Mouse (Mus musculus): Measurements from ENCODE around the gene Osbpl11. TPM values are rescaled to one million over a fixed set of nuclear protein-coding genes. Genes with fewer than 3 reads are reported as not detected.
A peak's percentile ranks its signal among the peaks of the same experiment; 100 is the strongest.
"Not testable (repeated sequence)": the region's sequence is repeated elsewhere in the genome, so short reads cannot be mapped to it uniquely, and the experiment has no call there.

The Osbpl11 gene
- total RNA-seq, 2 experiments from 2014 or later: 16.6 to 18.7 TPM

GRCm38 (mm10) chr16:33196578-33196977 is 11.7 kb downstream of the Osbpl11 start:
- no peak for TF ChIP-seq CTCF (IDR thresholded peaks at IDR 0.05)
- Histone ChIP-seq H3K27ac (no peak overlapping the region), H3K4me3 (no peak overlapping the region)
- DNase-seq (ENCODE audit: extremely low spot score in 1 of 2, low spot score in 2 of 2): no peak
- intact Hi-C loops (cut with DNase I): no loop called here

- Histone ChIP-seq H3K27ac (no peak overlapping the region), H3K4me3 (no peak overlapping the region)
- no peak for TF ChIP-seq CTCF (IDR thresholded peaks at IDR 0.05)
- no peak for DNase-seq (ENCODE audit: extremely low spot score in 1 of 2, low spot score in 2 of 2)
- intact Hi-C loops (cut with DNase I): no loop called here
Observed at GRCm38 (mm10) chr16:33200589-33200988, 15.7 kb downstream of the Osbpl11 start.

GRCm38 (mm10) chr16:33210812-33211211 is 25.9 kb downstream of the Osbpl11 start:
- H3K27ac ChIP-seq: no peak overlapping the region
- no peak overlapping the region for H3K4me3 ChIP-seq
- no peak for DNase-seq (ENCODE audit: extremely low spot score in 1 of 2, low spot score in 2 of 2)
- intact Hi-C loops (cut with DNase I): no loop called here
- TF ChIP-seq CTCF (IDR thresholded peaks at IDR 0.05): peak; percentile 17

- intact Hi-C loops (cut with DNase I): no loop called here
- H3K4me3 ChIP-seq: no peak overlapping the region
- H3K27ac ChIP-seq: no peak overlapping the region
- DNase-seq (ENCODE audit: extremely low spot score in 1 of 2, low spot score in 2 of 2): no peak
- TF ChIP-seq CTCF (IDR thresholded peaks at IDR 0.05): no peak
Observed at GRCm38 (mm10) chr16:33216313-33217003, 31.6 kb downstream of the Osbpl11 start.

DNA sequence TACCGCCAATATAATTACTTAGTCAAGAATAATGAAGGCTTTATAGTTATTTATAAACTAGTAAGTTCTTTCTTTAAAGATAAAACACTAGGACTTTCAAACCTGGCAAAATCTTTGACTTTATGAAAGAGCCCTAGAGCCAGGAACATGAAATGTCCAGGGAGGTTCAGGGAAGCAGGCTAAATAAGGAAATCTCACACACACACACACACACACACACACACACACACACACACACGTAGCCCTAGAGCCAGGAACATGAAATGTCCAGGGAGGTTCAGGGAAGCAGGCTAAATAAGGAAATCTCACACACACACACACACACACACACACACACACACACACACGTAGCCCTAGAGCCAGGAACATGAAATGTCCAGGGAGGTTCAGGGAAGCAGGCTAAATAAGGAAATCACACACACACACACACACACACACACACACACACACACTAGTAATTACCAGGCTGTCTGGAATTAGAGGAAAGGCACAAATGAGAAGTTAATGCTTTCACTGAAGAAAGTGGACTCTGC is 32.7 kb downstream of the Osbpl11 start:
- H3K27ac ChIP-seq; H3K4me3 ChIP-seq; intact Hi-C loops (cut with DNase I); DNase-seq (ENCODE audit: extremely low spot score in 1 of 2, low spot score in 2 of 2): not testable (repeated sequence)

DNA sequence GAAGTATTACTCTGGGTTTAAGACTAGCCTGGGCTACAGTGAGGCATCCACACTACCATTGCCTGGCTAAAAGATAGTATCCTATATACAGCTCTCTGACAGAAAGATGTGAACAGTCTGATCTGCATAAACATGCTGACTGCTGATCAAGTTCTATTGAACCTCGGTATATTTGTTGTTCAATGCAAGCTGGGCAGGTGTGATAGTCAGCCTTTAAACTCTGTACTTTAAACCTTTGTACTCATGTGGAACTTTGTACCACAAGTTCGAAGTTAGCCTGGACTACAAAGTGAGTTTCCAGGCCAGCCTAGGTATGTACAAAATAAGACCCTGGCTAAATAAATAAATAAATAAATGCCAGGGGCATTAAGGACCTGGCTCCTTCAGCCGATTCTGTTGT is 37.6 kb downstream of the Osbpl11 start:
- TF ChIP-seq CTCF (IDR thresholded peaks at IDR 0.05): no peak

GRCm38 (mm10) chr16:33224381-33224780 is 39.5 kb downstream of the Osbpl11 start:
- intact Hi-C loops (cut with DNase I): no loop called here

More for the DNA sequence above, 37.6 kb downstream of the Osbpl11 start:
- intact Hi-C loops (cut with DNase I): no loop called here
- no peak overlapping the region for H3K27ac ChIP-seq
- DNase-seq (ENCODE audit: extremely low spot score in 1 of 2, low spot score in 2 of 2): no peak
- H3K4me3 ChIP-seq: no peak overlapping the region

DNA sequence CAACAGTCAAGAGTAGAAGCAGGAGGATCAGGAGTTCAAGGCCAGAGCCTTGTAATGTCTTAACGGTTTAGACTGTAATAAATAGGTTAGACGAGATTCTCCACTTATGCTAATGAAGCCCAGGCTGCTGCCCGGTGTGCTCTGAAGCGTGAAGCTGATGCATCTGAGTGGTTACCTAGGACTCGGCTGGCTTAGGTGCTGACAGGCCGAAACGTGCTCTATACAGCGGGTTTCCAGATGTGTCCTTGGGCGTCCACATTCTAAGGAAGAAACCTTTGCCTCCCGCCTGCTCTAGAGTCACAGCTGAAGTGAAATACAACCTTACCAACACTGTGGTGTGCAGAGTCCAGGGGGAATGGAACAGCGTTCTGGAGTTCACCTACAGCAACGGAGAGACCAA is 49.3 kb downstream of the Osbpl11 start:
- intact Hi-C loops (cut with DNase I): no loop called here
- no peak overlapping the region for H3K4me3 ChIP-seq
- TF ChIP-seq CTCF (IDR thresholded peaks at IDR 0.05): no peak
- H3K27ac ChIP-seq: no peak overlapping the region
- no peak for DNase-seq (ENCODE audit: extremely low spot score in 1 of 2, low spot score in 2 of 2)

More at GRCm38 (mm10) chr16:33224381-33224780, 39.5 kb downstream of the Osbpl11 start:
- Histone ChIP-seq H3K4me3 (no peak overlapping the region), H3K27ac (no peak overlapping the region)
- DNase-seq (ENCODE audit: extremely low spot score in 1 of 2, low spot score in 2 of 2): no peak
- TF ChIP-seq CTCF (IDR thresholded peaks at IDR 0.05): no peak

- H3K27ac ChIP-seq: no peak overlapping the region
- no peak for TF ChIP-seq CTCF (IDR thresholded peaks at IDR 0.05)
- intact Hi-C loops (cut with DNase I): no loop called here
- DNase-seq (ENCODE audit: extremely low spot score in 1 of 2, low spot score in 2 of 2): no peak
- H3K4me3 ChIP-seq: no peak overlapping the region
Observed at GRCm38 (mm10) chr16:33236151-33236550, 51.3 kb downstream of the Osbpl11 start.

GRCm38 (mm10) chr16:33239305-33239704 is 54.4 kb downstream of the Osbpl11 start:
- intact Hi-C loops (cut with DNase I): no loop called here
- Histone ChIP-seq H3K27ac (no peak overlapping the region), H3K4me3 (no peak overlapping the region)
- no peak for TF ChIP-seq CTCF (IDR thresholded peaks at IDR 0.05)
- DNase-seq (ENCODE audit: extremely low spot score in 1 of 2, low spot score in 2 of 2): no peak

DNA sequence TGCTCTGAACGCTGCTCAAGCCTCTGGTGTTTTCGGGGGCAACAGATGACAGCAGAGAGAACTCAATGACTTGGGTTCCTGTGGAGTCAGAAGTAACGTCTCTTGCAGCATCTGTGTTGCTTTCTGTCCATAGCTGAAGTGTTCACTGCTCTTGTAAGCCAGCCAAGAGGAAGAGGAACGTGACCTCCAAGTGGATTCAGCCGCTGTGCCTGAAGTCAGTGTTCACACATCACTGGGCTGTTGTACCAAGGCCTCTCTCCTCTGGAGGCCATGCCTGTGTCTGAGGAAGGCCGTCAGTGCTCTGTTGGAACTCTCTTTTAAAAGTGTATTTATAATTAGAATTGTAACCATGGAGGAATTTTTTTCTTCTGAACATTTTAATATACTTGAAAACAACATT is 57.2 kb downstream of the Osbpl11 start:
- H3K4me3 ChIP-seq: no peak overlapping the region
- TF ChIP-seq CTCF (IDR thresholded peaks at IDR 0.05): no peak
- no peak overlapping the region for H3K27ac ChIP-seq
- intact Hi-C loops (cut with DNase I): no loop called here
- no peak for DNase-seq (ENCODE audit: extremely low spot score in 1 of 2, low spot score in 2 of 2)

GRCm38 (mm10) chr16:33244136-33244691 is 59.3 kb downstream of the Osbpl11 start:
- no peak overlapping the region for H3K27ac ChIP-seq
- intact Hi-C loops (cut with DNase I): no loop called here
- no peak overlapping the region for H3K4me3 ChIP-seq
- DNase-seq (ENCODE audit: extremely low spot score in 1 of 2, low spot score in 2 of 2): no peak
- peak; percentile 15; the same call in 1 of the 2 replicates for TF ChIP-seq CTCF (IDR thresholded peaks at IDR 0.05)

Data from left cerebral cortex, adult 2 months (tissue).